Mouse (Mus musculus): ENCODE results near the gene Ostm1. TPM values are rescaled to one million over a fixed set of nuclear protein-coding genes. Genes with fewer than 3 reads are reported as not detected.

The Ostm1 gene
- polyA plus RNA-seq, 1 experiment, result not detected

DNA sequence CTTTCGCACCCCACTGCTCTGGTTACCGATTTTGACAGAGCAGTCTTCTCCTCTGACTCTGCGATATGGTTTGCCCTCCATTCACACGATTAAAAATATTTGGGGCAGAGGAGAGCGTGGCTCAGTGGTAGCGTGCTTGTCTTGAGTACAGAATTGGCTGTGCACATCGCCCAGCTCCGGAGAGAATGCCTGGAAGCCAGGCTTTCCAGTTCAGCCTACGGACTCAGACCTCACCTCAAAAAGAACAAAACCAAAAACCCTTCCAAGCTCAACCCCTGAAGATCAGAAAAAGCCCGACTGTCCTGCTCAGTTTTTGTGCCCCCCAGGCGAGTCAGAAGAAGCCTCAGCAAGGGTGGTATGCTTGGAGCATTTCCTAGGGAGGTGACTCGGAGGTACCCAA lies 29.5 kb downstream of the Ostm1 start:
- no peak overlapping the region for H3K4me3 ChIP-seq (ENCODE audit: insufficient read depth, low read depth, low read length)
- 30% methylated on average over 12 of the region's 12 CpGs for WGBS
- peaks cover 4% of the 10 kb centered on the region for H3K4me1 ChIP-seq (ENCODE audit: control insufficient read depth, insufficient read depth, low read length)
- H3K27ac ChIP-seq (ENCODE audit: insufficient read depth, low read depth, low read length), result no peak overlapping the region
- TF ChIP-seq CTCF (IDR thresholded peaks at IDR 0.05; ENCODE audit: insufficient read depth, low read depth, low read length) (no peak), POLR2A (IDR thresholded peaks at IDR 0.05; ENCODE audit: insufficient read depth, low read depth, low read length) (no peak)

DNA sequence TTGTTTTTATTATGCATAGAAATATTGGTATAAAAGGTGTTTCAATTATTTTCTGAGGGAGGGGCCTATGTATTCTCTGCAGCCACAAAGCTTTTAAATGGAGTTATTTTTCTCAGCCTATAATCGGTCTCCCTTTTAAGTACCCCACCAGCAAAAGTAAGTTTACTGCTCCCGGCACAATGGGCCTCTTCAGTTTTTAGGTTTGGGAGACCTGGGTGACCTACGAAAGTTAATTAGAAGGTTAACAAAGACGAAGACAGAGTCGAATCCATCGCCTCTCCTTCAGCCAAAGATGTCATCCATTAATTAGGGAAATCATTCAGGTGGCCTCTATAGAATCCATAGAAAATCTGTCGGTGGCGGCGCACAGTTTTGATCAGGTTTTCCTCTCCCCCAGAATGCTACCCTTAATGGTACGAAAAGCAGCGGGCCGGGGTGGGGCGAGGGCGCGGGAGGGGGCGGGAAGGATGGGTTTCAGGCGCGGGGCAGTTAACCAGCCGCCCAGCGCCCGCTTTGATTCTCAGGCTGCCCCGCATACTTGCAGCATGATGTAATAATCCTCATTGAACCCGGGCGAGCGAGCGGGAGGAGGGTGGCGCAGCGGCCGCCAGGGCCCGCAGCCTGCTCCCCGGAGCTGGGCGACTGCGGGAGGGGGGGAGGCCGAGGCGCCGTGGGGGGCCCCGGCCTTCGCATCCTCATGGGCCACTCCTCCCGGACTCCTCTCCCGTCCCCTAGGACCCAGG lies 30.2 kb downstream of the Ostm1 start:
- peaks cover 4% of the 10 kb centered on the region for H3K4me1 ChIP-seq (ENCODE audit: control insufficient read depth, insufficient read depth, low read length)
- TF ChIP-seq POLR2A (IDR thresholded peaks at IDR 0.05; ENCODE audit: insufficient read depth, low read depth, low read length) (no peak), CTCF (IDR thresholded peaks at IDR 0.05; ENCODE audit: insufficient read depth, low read depth, low read length) (no peak; the same call in 1 of the 2 replicates)
- H3K4me3 ChIP-seq (ENCODE audit: insufficient read depth, low read depth, low read length), result peak overlapping the region; percentile 9; the same call in 1 of the 2 replicates
- 4% methylated on average over 40 of the region's 40 CpGs for WGBS
- H3K27ac ChIP-seq (ENCODE audit: insufficient read depth, low read depth, low read length), result no peak overlapping the region

GRCm38 (mm10) chr10:42614766-42615165 lies 31.1 kb downstream of the Ostm1 start:
- TF ChIP-seq CTCF (IDR thresholded peaks at IDR 0.05; ENCODE audit: insufficient read depth, low read depth, low read length), result no peak
- TF ChIP-seq POLR2A (IDR thresholded peaks at IDR 0.05; ENCODE audit: insufficient read depth, low read depth, low read length), result no peak
- Histone ChIP-seq H3K4me1 (ENCODE audit: control insufficient read depth, insufficient read depth, low read length) (peaks cover 4% of the 10 kb centered on the region), H3K4me3 (ENCODE audit: insufficient read depth, low read depth, low read length) (no peak overlapping the region), H3K27ac (ENCODE audit: insufficient read depth, low read depth, low read length) (no peak overlapping the region)
- 69% methylated on average over 9 of the region's 9 CpGs for WGBS

DNA sequence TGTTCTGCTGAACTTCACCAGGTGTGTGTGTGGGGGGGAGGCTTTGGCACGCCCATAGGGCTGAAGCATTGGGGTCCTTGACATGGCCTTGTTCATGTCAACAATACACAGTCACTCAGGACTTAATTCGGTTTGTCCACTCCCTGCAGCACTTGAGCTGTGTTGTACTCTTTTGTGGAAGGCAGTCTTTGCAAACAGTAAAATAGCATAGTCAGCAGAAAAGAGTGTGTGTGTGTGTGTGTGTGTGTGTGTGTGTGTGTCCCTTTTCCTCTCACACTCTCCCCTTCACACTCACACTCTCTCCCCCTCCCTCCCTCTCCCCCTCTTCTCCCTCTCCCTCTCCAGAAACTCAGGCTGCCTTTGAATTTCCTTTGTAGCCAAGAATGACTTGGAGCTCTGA lies 34.7 kb downstream of the Ostm1 start:
- 50% methylated on average over 2 of the region's 2 CpGs for WGBS
- H3K27ac ChIP-seq (ENCODE audit: insufficient read depth, low read depth, low read length), result no peak overlapping the region
- peaks cover 4% of the 10 kb centered on the region for H3K4me1 ChIP-seq (ENCODE audit: control insufficient read depth, insufficient read depth, low read length)
- no peak overlapping the region for H3K4me3 ChIP-seq (ENCODE audit: insufficient read depth, low read depth, low read length)
- TF ChIP-seq CTCF (IDR thresholded peaks at IDR 0.05; ENCODE audit: insufficient read depth, low read depth, low read length), result no peak
- no peak for TF ChIP-seq POLR2A (IDR thresholded peaks at IDR 0.05; ENCODE audit: insufficient read depth, low read depth, low read length)

DNA sequence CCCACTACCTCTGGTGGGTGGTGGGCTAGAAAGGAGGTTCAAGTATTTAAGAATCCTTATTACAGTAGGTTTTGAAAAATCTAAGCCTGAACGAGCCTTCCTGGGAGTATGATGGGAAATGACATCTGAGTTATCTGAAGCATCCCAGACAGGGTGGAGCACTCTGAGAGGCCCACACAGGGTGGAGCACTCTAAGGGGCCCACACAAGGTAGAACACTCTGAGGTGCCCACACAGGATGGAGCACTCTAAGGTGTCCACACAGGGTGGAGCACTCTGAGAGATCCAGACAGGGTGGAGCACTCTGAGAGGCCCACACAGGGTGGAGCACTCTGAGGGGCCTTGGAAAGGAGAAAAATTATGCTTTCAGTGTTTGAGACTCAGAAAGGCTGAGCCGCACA lies 42.3 kb downstream of the Ostm1 start:
- no peak overlapping the region for H3K27ac ChIP-seq (ENCODE audit: insufficient read depth, low read depth, low read length)
- H3K4me3 ChIP-seq (ENCODE audit: insufficient read depth, low read depth, low read length), result no peak overlapping the region
- WGBS, result 90% methylated on average over 2 of the region's 2 CpGs
- no peaks in the 10 kb centered on the region for H3K4me1 ChIP-seq (ENCODE audit: control insufficient read depth, insufficient read depth, low read length)
- TF ChIP-seq POLR2A (IDR thresholded peaks at IDR 0.05; ENCODE audit: insufficient read depth, low read depth, low read length) (no peak), CTCF (IDR thresholded peaks at IDR 0.05; ENCODE audit: insufficient read depth, low read depth, low read length) (no peak)

DNA sequence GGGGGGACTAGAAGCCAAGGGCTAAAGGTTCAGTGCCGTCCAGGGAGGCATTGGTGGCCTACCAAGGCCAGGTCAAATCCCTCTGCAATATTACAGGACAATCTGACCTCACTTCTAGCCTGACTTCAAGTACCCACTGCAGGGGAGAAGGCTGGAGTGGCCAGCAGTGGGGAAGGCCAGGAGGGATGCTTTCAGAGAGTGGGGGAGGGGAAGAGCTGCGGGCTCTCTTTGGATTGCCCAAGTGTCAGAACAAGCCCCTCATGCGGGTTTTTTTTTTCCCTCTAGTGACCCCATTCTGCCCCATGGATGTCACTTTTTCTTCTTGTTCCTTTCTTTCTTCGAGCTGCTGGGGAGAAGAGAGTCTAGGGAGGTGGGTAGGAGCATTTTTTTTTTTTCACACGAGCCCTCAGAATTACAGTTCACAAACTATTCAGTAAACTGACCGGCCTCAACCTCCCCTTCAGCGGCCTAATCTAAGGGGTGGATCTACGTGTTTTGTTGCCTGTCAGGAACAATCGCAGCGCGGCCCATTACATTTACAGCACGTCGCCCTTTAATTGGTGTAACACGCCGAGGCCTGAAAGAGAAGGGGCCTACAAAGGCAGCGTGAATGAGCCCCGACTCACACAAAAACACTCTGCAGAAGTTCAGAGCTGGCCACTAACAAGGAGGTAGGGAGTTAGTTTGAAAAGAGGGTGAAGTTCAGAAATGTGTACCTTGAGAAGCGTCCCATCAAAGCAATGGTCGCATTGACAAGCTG lies 47.2 kb downstream of the Ostm1 start:
- H3K4me3 ChIP-seq (ENCODE audit: insufficient read depth, low read depth, low read length), result no peak overlapping the region
- WGBS, result 33% methylated on average over 19 of the region's 19 CpGs
- no peak overlapping the region for H3K27ac ChIP-seq (ENCODE audit: insufficient read depth, low read depth, low read length)
- H3K4me1 ChIP-seq (ENCODE audit: control insufficient read depth, insufficient read depth, low read length), result peaks cover 11% of the 10 kb centered on the region; the same call in 1 of the 2 replicates
- TF ChIP-seq CTCF (IDR thresholded peaks at IDR 0.05; ENCODE audit: insufficient read depth, low read depth, low read length) (no peak), POLR2A (IDR thresholded peaks at IDR 0.05; ENCODE audit: insufficient read depth, low read depth, low read length) (no peak)

DNA sequence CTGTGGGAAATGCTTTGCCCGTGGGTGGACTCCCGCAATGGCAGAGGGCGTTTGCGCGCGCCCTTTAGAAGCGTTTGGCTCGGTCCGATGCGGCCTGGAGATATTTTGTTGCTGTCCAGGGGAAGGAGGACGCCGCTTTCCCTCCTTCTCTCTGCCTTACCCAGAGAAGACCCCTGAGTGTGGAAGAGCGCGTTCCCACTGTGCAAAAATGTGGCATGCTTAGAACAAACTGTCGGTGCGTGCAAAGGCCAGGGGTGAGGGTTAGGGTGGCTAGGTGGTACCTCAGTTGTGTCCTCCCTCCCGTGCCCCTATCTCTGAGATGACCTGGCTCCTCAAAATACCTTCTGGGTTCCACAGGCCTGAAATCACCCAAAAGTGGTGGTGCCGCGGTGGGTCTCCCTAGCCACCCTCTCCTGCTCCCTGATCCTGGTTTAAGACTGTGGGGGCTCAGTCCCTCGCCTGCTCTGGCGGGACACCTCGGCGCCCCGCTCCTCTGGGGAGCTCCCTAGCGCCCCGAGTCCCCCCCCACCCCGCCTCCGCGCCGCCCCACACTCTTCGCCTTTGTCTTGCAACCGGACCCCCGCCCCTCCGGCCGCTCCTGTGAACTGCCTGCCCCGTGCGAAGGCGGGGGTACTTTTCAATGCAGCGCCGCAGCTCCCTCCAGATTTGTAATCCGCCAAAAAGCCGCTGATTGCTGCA lies 48.3 kb downstream of the Ostm1 start:
- TF ChIP-seq CTCF (IDR thresholded peaks at IDR 0.05; ENCODE audit: insufficient read depth, low read depth, low read length), result no peak
- no peak for TF ChIP-seq POLR2A (IDR thresholded peaks at IDR 0.05; ENCODE audit: insufficient read depth, low read depth, low read length)
- WGBS, result 5% methylated on average over 42 of the region's 42 CpGs
- Histone ChIP-seq H3K4me3 (ENCODE audit: insufficient read depth, low read depth, low read length) (no peak overlapping the region), H3K27ac (ENCODE audit: insufficient read depth, low read depth, low read length) (no peak overlapping the region), H3K4me1 (ENCODE audit: control insufficient read depth, insufficient read depth, low read length) (peaks cover 11% of the 10 kb centered on the region; the same call in 1 of the 2 replicates)

DNA sequence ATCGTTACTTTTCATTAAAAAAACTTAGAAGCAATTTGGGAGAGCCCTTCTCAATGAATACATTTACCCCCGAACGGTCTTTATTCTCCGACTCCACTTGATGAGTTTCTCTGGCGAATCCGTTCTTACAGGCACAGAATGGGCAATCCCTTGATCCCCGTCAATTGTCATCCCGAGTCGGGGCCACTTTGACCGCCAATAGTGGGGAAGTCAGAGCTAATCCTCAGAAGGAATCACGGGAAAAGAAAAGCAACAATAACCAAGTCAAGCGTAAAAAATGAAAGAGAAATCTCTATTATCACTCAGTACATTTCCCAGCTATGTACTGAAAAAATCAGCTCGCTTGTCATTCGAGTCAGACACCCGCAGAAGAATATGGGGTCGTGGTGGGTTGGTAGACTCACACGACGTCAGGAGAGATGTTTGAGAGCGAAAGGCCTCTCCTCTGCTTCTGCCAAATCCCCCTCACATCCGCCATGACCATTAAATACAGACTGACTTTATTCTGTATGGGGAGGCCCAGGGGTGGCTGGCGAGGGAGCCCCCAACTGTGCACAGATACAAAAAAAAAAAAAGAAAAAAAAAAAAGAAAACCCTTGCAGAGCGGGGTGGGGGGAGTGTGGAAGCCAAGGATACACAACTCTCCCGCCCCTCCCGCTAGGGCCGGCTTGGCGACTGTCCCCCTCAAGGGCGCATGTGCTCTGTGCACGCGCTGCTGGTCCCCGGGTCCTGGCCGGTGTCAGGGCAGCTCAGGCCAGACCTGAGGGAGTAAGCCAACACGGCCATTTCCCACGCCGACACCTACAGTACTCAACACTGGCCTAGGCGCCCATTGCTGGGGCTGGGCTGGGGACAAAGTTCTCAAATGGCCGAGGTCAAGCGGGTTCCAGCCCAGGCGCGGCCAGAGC lies 49.1 kb downstream of the Ostm1 start:
- 5% methylated on average over 39 of the region's 39 CpGs for WGBS
- H3K27ac ChIP-seq (ENCODE audit: insufficient read depth, low read depth, low read length), result no peak overlapping the region

More for the DNA sequence above, 49.1 kb downstream of the Ostm1 start:
- no peak overlapping the region for H3K4me3 ChIP-seq (ENCODE audit: insufficient read depth, low read depth, low read length)
- TF ChIP-seq CTCF (IDR thresholded peaks at IDR 0.05; ENCODE audit: insufficient read depth, low read depth, low read length) (no peak), POLR2A (IDR thresholded peaks at IDR 0.05; ENCODE audit: insufficient read depth, low read depth, low read length) (no peak)
- peaks cover 11% of the 10 kb centered on the region; the same call in 1 of the 2 replicates for H3K4me1 ChIP-seq (ENCODE audit: control insufficient read depth, insufficient read depth, low read length)
